Mouse (Mus musculus): ENCODE data around the gene Tsen15.
A peak's percentile ranks its signal among the peaks of the same experiment; 100 is the strongest.

Tsen15 gene

GRCm38 (mm10) chr1:152386188-152386835 is at the start of gene Tsen15:
Tsen15 (minus strand) TSS chr1:152386688.
- DNase-seq (ENCODE audit: low spot score) = peak; percentile 73

GRCm38 (mm10) chr1:152434166-152434565 is 47.7 kb upstream of the Tsen15 start:
- DNase-seq (ENCODE audit: low spot score) = no peak

- no peak for DNase-seq (ENCODE audit: low spot score)
These were observed 43.3 kb upstream of the Tsen15 start for GRCm38 (mm10) chr1:152429805-152430204.

- no peak for DNase-seq (ENCODE audit: low spot score)
These were observed 41.6 kb upstream of the Tsen15 start for GRCm38 (mm10) chr1:152427912-152428581.

GRCm38 (mm10) chr1:152423052-152423451 is 36.6 kb upstream of the Tsen15 start:
- DNase-seq (ENCODE audit: low spot score) = no peak

GRCm38 (mm10) chr1:152422295-152422694 is 35.8 kb upstream of the Tsen15 start:
- no peak for DNase-seq (ENCODE audit: low spot score)

- no peak for DNase-seq (ENCODE audit: low spot score)
These were observed 31.1 kb upstream of the Tsen15 start for GRCm38 (mm10) chr1:152417602-152418001.

- DNase-seq (ENCODE audit: low spot score) = no peak
These were observed 29.9 kb upstream of the Tsen15 start for GRCm38 (mm10) chr1:152416306-152416904.

- no peak for DNase-seq (ENCODE audit: low spot score)
These were observed 28.0 kb upstream of the Tsen15 start for GRCm38 (mm10) chr1:152414451-152414850.

- DNase-seq (ENCODE audit: low spot score) = no peak
These were observed 27.5 kb upstream of the Tsen15 start for GRCm38 (mm10) chr1:152413961-152414360.

- no peak for DNase-seq (ENCODE audit: low spot score)
These were observed 26.6 kb upstream of the Tsen15 start for GRCm38 (mm10) chr1:152413116-152413515.

- DNase-seq (ENCODE audit: low spot score) = peak; percentile 81
These were observed 24.2 kb upstream of the Tsen15 start for GRCm38 (mm10) chr1:152410657-152411056.

- no peak for DNase-seq (ENCODE audit: low spot score)
These were observed 22.9 kb upstream of the Tsen15 start for GRCm38 (mm10) chr1:152409356-152409755.

GRCm38 (mm10) chr1:152407021-152407946 is 20.8 kb upstream of the Tsen15 start:
- DNase-seq (ENCODE audit: low spot score) = no peak

- no peak for DNase-seq (ENCODE audit: low spot score)
These were observed 14.4 kb upstream of the Tsen15 start for GRCm38 (mm10) chr1:152400556-152401540.

- no peak for DNase-seq (ENCODE audit: low spot score)
These were observed 13.5 kb upstream of the Tsen15 start, which contains the start of gene Colgalt2 for GRCm38 (mm10) chr1:152399790-152400555. Colgalt2 (plus strand) TSS chr1:152399830.

GRCm38 (mm10) chr1:152398708-152399107 is 12.2 kb upstream of the Tsen15 start:
- DNase-seq (ENCODE audit: low spot score) = no peak

- no peak for DNase-seq (ENCODE audit: low spot score)
These were observed 8.5 kb upstream of the Tsen15 start for GRCm38 (mm10) chr1:152394956-152395515.

- DNase-seq (ENCODE audit: low spot score) = no peak
These were observed 7.6 kb upstream of the Tsen15 start for GRCm38 (mm10) chr1:152394137-152394536.

- no peak for DNase-seq (ENCODE audit: low spot score)
These were observed 2.8 kb upstream of the Tsen15 start for GRCm38 (mm10) chr1:152389271-152389670.

All from adipocyte (in vitro differentiated cells).